Mouse (Mus musculus) MEL (cell line): ENCODE results near the gene Foxf1.

Experiments
- CTCF ChIP-seq, 3 experiments: IDR thresholded peaks in 2 of 3; conservative IDR thresholded peaks in 1 of 3; 2 replicates each; pipeline ENCODE4 v1.5.1; 2011 to 2012; ENCODE audit warnings: low read length in 3 of 3, low read depth in 2 of 3, mild to moderate bottlenecking in 2 of 3, improper control_type of control experiment in 1 of 3, inconsistent platforms in 1 of 3, mixed read lengths in 1 of 3, moderate library complexity in 1 of 3; ENCODE audit not compliant: control insufficient read depth in 1 of 3, insufficient read depth in 1 of 3, poor library complexity in 1 of 3, severe bottlenecking in 1 of 3
- GABPA ChIP-seq: IDR thresholded peaks from 2 replicates; pipeline ENCODE4 v1.6.1; 2012; ENCODE audit warnings: low read depth, mild to moderate bottlenecking, inconsistent platforms, low read length, improper control_type of control experiment, moderate library complexity
- HCFC1 ChIP-seq: IDR thresholded peaks from 2 replicates; pipeline ENCODE4 v1.6.1; 2012; ENCODE audit warnings: low read depth, mild to moderate bottlenecking, inconsistent platforms, low read length, improper control_type of control experiment, moderate library complexity
- POLR2A ChIP-seq, 2 experiments: IDR thresholded peaks; 2 replicates each; pipeline ENCODE4 v1.6.1; 2011 to 2012; ENCODE audit warnings: low read length in 2 of 2, mild to moderate bottlenecking in 2 of 2, control low read depth in 1 of 2, improper control_type of control experiment in 1 of 2, low read depth in 1 of 2, moderate library complexity in 1 of 2; ENCODE audit not compliant: control insufficient read depth in 1 of 2, insufficient read depth in 1 of 2, poor library complexity in 1 of 2
- POLR2AphosphoS2 ChIP-seq: IDR thresholded peaks from 2 replicates; pipeline ENCODE4 v1.6.1; 2011; ENCODE audit warnings: low read length, improper control_type of control experiment
- UBTF ChIP-seq: IDR thresholded peaks from 2 replicates; pipeline ENCODE4 v1.6.1; 2012; ENCODE audit warnings: low read depth, mild to moderate bottlenecking, inconsistent platforms, low read length, improper control_type of control experiment, moderate library complexity, borderline replicate concordance; ENCODE audit not compliant: insufficient read depth
- USF1 ChIP-seq: IDR thresholded peaks from 2 replicates; pipeline ENCODE4 v1.6.1; 2014; ENCODE audit warnings: low read depth, mild to moderate bottlenecking, inconsistent platforms, low read length, improper control_type of control experiment, moderate library complexity

- no peak for TF ChIP-seq POLR2A (IDR thresholded peaks at IDR 0.05; ENCODE audit: control insufficient read depth in 1 of 2, insufficient read depth in 1 of 2, low read depth in 1 of 2, low read length in 2 of 2, poor library complexity in 1 of 2)
- no peak for TF ChIP-seq HCFC1
- TF ChIP-seq POLR2AphosphoS2 = no peak
- no peak for TF ChIP-seq USF1
- no peak for TF ChIP-seq CTCF (IDR thresholded peaks at IDR 0.05 in 2 of 3, conservative IDR thresholded peaks at IDR 0.05 in 1 of 3; ENCODE audit: control insufficient read depth in 1 of 3, insufficient read depth in 1 of 3, low read depth in 2 of 3, low read length in 3 of 3, poor library complexity in 1 of 3, severe bottlenecking in 1 of 3)
- TF ChIP-seq GABPA = no peak
- no peak for TF ChIP-seq UBTF
Observed at GRCm38 (mm10) chr8:121093496-121093895, 9.3 kb downstream of the Foxf1 start.
